Mouse (Mus musculus) liver, embryonic 14.5 days (tissue): ENCODE data around the gene Fam234b. TPM values are rescaled to one million over a fixed set of nuclear protein-coding genes. Genes with fewer than 3 reads are reported as not detected.

Experiments used
- ATAC-seq: fragments of 200-750 bp; cut with Nextera tagmentation; 2 replicates; pipeline ENCODE4 v1.8.0; 2017; ENCODE audit warnings: moderate number of reproducible peaks, mild to moderate bottlenecking, moderate library complexity; ENCODE audit not compliant: insufficient read depth
- DNase-seq, 3 experiments: peaks; one replicate each; pipeline ENCODE4 v3.0.0-alpha.2; 2012 to 2013; ENCODE audit warnings: low read depth in 3 of 3, low spot score in 3 of 3
- H3K27ac ChIP-seq: fragments of 300-500 bp; sonication (generic); 2 replicates; pipeline ENCODE4 v1.5.1; 2014; ENCODE audit warnings: moderate library complexity, mild to moderate bottlenecking, control low read depth, inconsistent platforms
- H3K27me3 ChIP-seq: fragments of 300-500 bp; sonication (generic); 2 replicates; pipeline ENCODE4 v1.6.1; 2014; ENCODE audit warnings: mild to moderate bottlenecking, low read length, moderate library complexity; ENCODE audit not compliant: control insufficient read depth, insufficient read depth
- H3K36me3 ChIP-seq: fragments of 300-500 bp; sonication (generic); replicated peaks from 2 replicates; pipeline ENCODE4 v1.6.1; 2014; ENCODE audit warnings: low read depth; ENCODE audit not compliant: control insufficient read depth, insufficient read depth
- H3K4me1 ChIP-seq, 2 experiments: fragments of 200-500 bp in 1 of 2; fragments of 300-500 bp in 1 of 2; sonication (generic) in 1 of 2; replicated peaks; 2 replicates each; pipeline ENCODE4 v1.6.1; 2012 to 2014; ENCODE audit warnings: antibody characterized with exemption in 1 of 2, inconsistent platforms in 1 of 2, low read length in 1 of 2; ENCODE audit not compliant: control insufficient read depth in 2 of 2, insufficient read depth in 2 of 2
- H3K4me2 ChIP-seq: fragments of 300-500 bp; sonication (generic); 2 replicates; pipeline ENCODE4 v1.6.1; 2014; ENCODE audit warnings: low read depth, mild to moderate bottlenecking, control low read depth, moderate library complexity
- H3K4me3 ChIP-seq, 2 experiments: fragments of 200-500 bp in 1 of 2; fragments of 300-500 bp in 1 of 2; sonication (generic) in 1 of 2; 2 replicates each; pipeline ENCODE4 v1.5.1; 2012 to 2014; ENCODE audit warnings: low read depth in 2 of 2, low read length in 2 of 2, mild to moderate bottlenecking in 2 of 2, control low read depth in 1 of 2, inconsistent platforms in 1 of 2, moderate library complexity in 1 of 2; ENCODE audit not compliant: insufficient read depth in 1 of 2
- H3K9ac ChIP-seq: fragments of 300-500 bp; sonication (generic); replicated peaks from 2 replicates; pipeline ENCODE4 v1.6.1; 2014; ENCODE audit warnings: mild to moderate bottlenecking, control low read depth, moderate library complexity
- H3K9me3 ChIP-seq: fragments of 300-500 bp; sonication (generic); 2 replicates; pipeline ENCODE4 v1.6.1; 2016; ENCODE audit warnings: low read length, mixed read lengths; ENCODE audit not compliant: control insufficient read depth
- CTCF ChIP-seq: IDR thresholded peaks from 2 replicates; pipeline ENCODE4 v1.5.1; 2016; ENCODE audit warnings: antibody characterized with exemption, low read depth, control low read depth
- EP300 ChIP-seq: IDR thresholded peaks from 2 replicates; pipeline ENCODE4 v1.6.1; 2016; ENCODE audit warnings: antibody characterized with exemption, low read depth
- WGBS: fragments of 180-500 bp; shearing (Covaris S2); extraction: QIAGEN DNeasy Blood & Tissue Kit; methylation state at CpG from one replicate; pipeline ENCODE4 v1.1.7; 2014; ENCODE audit not compliant: insufficient replicate concordance; 5-methylcytosine and 5-hydroxymethylcytosine counted together
- polyA plus RNA-seq, 2 experiments: library from polyadenylated mRNA; depleted of rRNA in 1 of 2; stranded (reverse) in 1 of 2; unstranded in 1 of 2; fragments of >200 nt; fragmentation: Nextera tagmentation in 1 of 2; extraction: Ambion mirVana in 1 of 2; gene quantifications; 2 replicates each; pipeline versions ENCODE4 v1.2.1 to v1.2.3; 2012 to 2014

Gene Fam234b
- polyA plus RNA-seq, 2 experiments, result 18.7 to 27.8 TPM

GRCm38 (mm10) chr6:135187076-135187917 is 10.5 kb upstream of the Fam234b start:
- peaks cover 0 to 13% of the 10 kb centered on the region in 2 experiments; a peak in 3 of 4 replicates for H3K4me1 ChIP-seq
- TF ChIP-seq EP300, result no peak
- TF ChIP-seq CTCF, result no peak
- no peaks in the 10 kb centered on the region; the same call in 1 of the 2 replicates for H3K36me3 ChIP-seq
- H3K4me3 ChIP-seq, result no peak overlapping the region
- H3K4me2 ChIP-seq, result no peak overlapping the region
- WGBS, result 44% methylated on average over 10 of the region's 10 CpGs
- H3K9ac ChIP-seq, result no peak overlapping the region
- no peak for ATAC-seq
- no peaks in the 10 kb centered on the region for H3K9me3 ChIP-seq
- H3K27me3 ChIP-seq, result no peaks in the 10 kb centered on the region
- no peak for DNase-seq
- no peak overlapping the region for H3K27ac ChIP-seq

DNA sequence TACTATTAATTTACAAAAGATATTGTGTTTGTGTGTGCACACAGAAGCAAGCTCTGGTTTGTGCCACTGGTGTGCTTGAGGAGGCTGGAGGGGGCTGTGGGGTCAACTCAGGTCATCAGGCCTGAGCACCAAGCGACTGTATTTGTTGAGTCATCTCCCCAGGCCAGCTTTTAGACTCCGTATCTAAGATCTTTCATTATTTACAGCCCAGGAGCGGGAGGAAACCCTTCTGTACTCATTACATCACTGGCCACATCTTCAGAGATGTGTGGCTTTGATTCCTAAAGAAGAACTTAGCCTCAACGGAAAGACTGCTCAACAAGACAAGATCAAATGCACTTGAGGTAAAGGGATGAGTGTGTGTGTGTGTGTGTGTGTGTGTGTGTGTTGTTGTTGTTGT is 9.1 kb upstream of the Fam234b start:
- ATAC-seq, result no peak
- 25% methylated on average over 4 of the region's 4 CpGs for WGBS
- no peak overlapping the region for H3K27ac ChIP-seq
- TF ChIP-seq EP300 (no peak), CTCF (no peak)
- no peaks in the 10 kb centered on the region for H3K27me3 ChIP-seq
- no peaks in the 10 kb centered on the region for H3K9me3 ChIP-seq
- no peak overlapping the region for H3K4me2 ChIP-seq
- no peak overlapping the region for H3K9ac ChIP-seq
- peaks cover 0 to 12% of the 10 kb centered on the region in 2 experiments; a peak in 3 of 4 replicates for H3K4me1 ChIP-seq
- peaks cover 4% of the 10 kb centered on the region for H3K36me3 ChIP-seq
- DNase-seq, result no peak
- H3K4me3 ChIP-seq, result no peak overlapping the region

GRCm38 (mm10) chr6:135190122-135190521 is 7.7 kb upstream of the Fam234b start:
- Histone ChIP-seq H3K4me2 (no peak overlapping the region), H3K27ac (no peak overlapping the region), H3K4me3 (no peak overlapping the region), H3K4me1 (peaks cover 7 to 14% of the 10 kb centered on the region in 2 experiments), H3K9me3 (no peaks in the 10 kb centered on the region), H3K9ac (no peak overlapping the region), H3K36me3 (peaks cover 12% of the 10 kb centered on the region), H3K27me3 (no peaks in the 10 kb centered on the region)
- no peak for TF ChIP-seq EP300
- TF ChIP-seq CTCF, result no peak
- WGBS, result 78% methylated on average over 6 of the region's 6 CpGs
- DNase-seq, result no peak
- ATAC-seq, result no peak

GRCm38 (mm10) chr6:135191906-135192305 is 5.9 kb upstream of the Fam234b start:
- no peak for DNase-seq
- TF ChIP-seq CTCF (no peak), EP300 (no peak)
- WGBS, result 72% methylated on average over 1 of the region's 1 CpGs
- no peak overlapping the region for H3K4me3 ChIP-seq
- H3K9me3 ChIP-seq, result no peaks in the 10 kb centered on the region
- no peak overlapping the region for H3K4me2 ChIP-seq
- no peak for ATAC-seq
- H3K27me3 ChIP-seq, result no peaks in the 10 kb centered on the region
- H3K36me3 ChIP-seq, result peaks cover 12% of the 10 kb centered on the region
- H3K27ac ChIP-seq, result no peak overlapping the region
- H3K4me1 ChIP-seq, result peaks cover 18 to 27% of the 10 kb centered on the region in 2 experiments
- H3K9ac ChIP-seq, result no peak overlapping the region

DNA sequence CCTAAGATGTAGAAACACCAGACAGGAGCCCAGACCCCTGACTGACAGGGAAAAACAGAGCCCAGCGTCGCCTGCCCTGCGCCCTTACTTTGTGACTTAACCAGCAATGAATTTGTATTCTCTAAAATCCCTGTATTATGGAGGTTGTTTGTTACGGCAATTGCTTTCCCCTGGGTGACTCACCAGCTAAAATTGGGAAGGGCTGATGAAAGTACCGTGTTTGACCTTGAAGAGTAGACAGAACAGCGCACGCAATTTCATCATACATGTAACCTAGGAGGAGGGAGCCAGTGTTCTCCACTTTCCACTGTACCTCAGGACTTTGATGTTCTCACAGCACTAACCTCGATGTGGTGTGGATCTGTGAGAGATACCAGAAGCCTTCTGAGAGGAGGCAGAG is 4.8 kb upstream of the Fam234b start:
- no peak for ATAC-seq
- H3K4me3 ChIP-seq, result no peak overlapping the region
- peaks cover 12% of the 10 kb centered on the region for H3K36me3 ChIP-seq
- no peaks in the 10 kb centered on the region for H3K9me3 ChIP-seq
- H3K4me2 ChIP-seq, result no peak overlapping the region
- no peak overlapping the region for H3K27ac ChIP-seq
- DNase-seq, result no peak
- no peak for TF ChIP-seq CTCF
- TF ChIP-seq EP300, result no peak
- 84% methylated on average over 8 of the region's 8 CpGs for WGBS
- H3K4me1 ChIP-seq, result peaks cover 18 to 27% of the 10 kb centered on the region in 2 experiments
- H3K9ac ChIP-seq, result no peak overlapping the region
- no peaks in the 10 kb centered on the region for H3K27me3 ChIP-seq
